Mouse (Mus musculus): ENCODE data around the gene Snx25. TPM values are rescaled to one million over a fixed set of nuclear protein-coding genes. Genes with fewer than 3 reads are reported as not detected.
"Not testable (repeated sequence)": the region's sequence is repeated elsewhere in the genome, so short reads cannot be mapped to it uniquely, and the experiment has no call there.

Snx25 gene
- polyA plus RNA-seq, 1 experiment from 2014 or later = 4.5 TPM

GRCm38 (mm10) chr8:46149306-46149705, 2.7 kb downstream of the Snx25 start:
- Histone ChIP-seq H3K27me3 (ENCODE audit: low read depth, poor library complexity, severe bottlenecking) (peaks cover 34% of the 10 kb centered on the region), H3K27ac (replicated peaks) (no peak overlapping the region), H3K4me1 (peaks cover 21% of the 10 kb centered on the region), H3K36me3 (no peaks in the 10 kb centered on the region), H3K4me3 (no peak overlapping the region), H3K9me3 (replicated peaks) (no peaks in the 10 kb centered on the region)
- DNase-seq (ENCODE audit: low spot score) = no peak
- 90% methylated on average over 6 of the region's 6 CpGs for WGBS

GRCm38 (mm10) chr8:46146173-46146572, 5.8 kb downstream of the Snx25 start:
- WGBS = 58% methylated on average over 3 of the region's 3 CpGs
- Histone ChIP-seq H3K9me3 (replicated peaks) (no peaks in the 10 kb centered on the region), H3K27ac (replicated peaks) (no peak overlapping the region), H3K4me3 (no peak overlapping the region), H3K36me3 (no peaks in the 10 kb centered on the region), H3K4me1 (peaks cover 15% of the 10 kb centered on the region), H3K27me3 (ENCODE audit: low read depth, poor library complexity, severe bottlenecking) (peaks cover 15% of the 10 kb centered on the region)
- DNase-seq (ENCODE audit: low spot score) = no peak

GRCm38 (mm10) chr8:46143924-46144323, 8.0 kb downstream of the Snx25 start:
- Histone ChIP-seq H3K27ac (replicated peaks) (no peak overlapping the region), H3K9me3 (replicated peaks) (no peaks in the 10 kb centered on the region), H3K4me3 (no peak overlapping the region), H3K4me1 (peaks cover 9% of the 10 kb centered on the region; the same call in 1 of the 2 replicates), H3K36me3 (no peaks in the 10 kb centered on the region), H3K27me3 (ENCODE audit: low read depth, poor library complexity, severe bottlenecking) (no peaks in the 10 kb centered on the region)
- WGBS = 68% methylated on average over 1 of the region's 1 CpGs
- DNase-seq (ENCODE audit: low spot score) = no peak

GRCm38 (mm10) chr8:46143470-46143869, 8.5 kb downstream of the Snx25 start:
- DNase-seq (ENCODE audit: low spot score) = no peak
- Histone ChIP-seq H3K27ac (replicated peaks) (no peak overlapping the region), H3K9me3 (replicated peaks) (no peaks in the 10 kb centered on the region), H3K4me3 (no peak overlapping the region), H3K36me3 (no peaks in the 10 kb centered on the region), H3K27me3 (ENCODE audit: low read depth, poor library complexity, severe bottlenecking) (no peaks in the 10 kb centered on the region), H3K4me1 (peaks cover 9% of the 10 kb centered on the region; the same call in 1 of the 2 replicates)
- WGBS = 82% methylated on average over 5 of the region's 5 CpGs

- H3K36me3 ChIP-seq = no peaks in the 10 kb centered on the region
- WGBS = 91% methylated on average over 4 of the region's 4 CpGs
Observed at GRCm38 (mm10) chr8:46142498-46143081, 9.4 kb downstream of the Snx25 start.

GRCm38 (mm10) chr8:46141688-46142087, 10.3 kb downstream of the Snx25 start:
- Histone ChIP-seq H3K27me3 (ENCODE audit: low read depth, poor library complexity, severe bottlenecking) (no peaks in the 10 kb centered on the region), H3K27ac (replicated peaks) (no peak overlapping the region), H3K9me3 (replicated peaks) (no peaks in the 10 kb centered on the region), H3K36me3 (no peaks in the 10 kb centered on the region), H3K4me1 (peaks cover 9% of the 10 kb centered on the region; the same call in 1 of the 2 replicates), H3K4me3 (no peak overlapping the region)
- WGBS = 93% methylated on average over 3 of the region's 3 CpGs
- DNase-seq (ENCODE audit: low spot score) = no peak

More at GRCm38 (mm10) chr8:46142498-46143081, 9.4 kb downstream of the Snx25 start:
- Histone ChIP-seq H3K27ac (replicated peaks) (no peak overlapping the region), H3K27me3 (ENCODE audit: low read depth, poor library complexity, severe bottlenecking) (no peaks in the 10 kb centered on the region), H3K4me1 (peaks cover 9% of the 10 kb centered on the region; the same call in 1 of the 2 replicates), H3K9me3 (replicated peaks) (no peaks in the 10 kb centered on the region), H3K4me3 (no peak overlapping the region)
- DNase-seq (ENCODE audit: low spot score) = no peak

- WGBS = 88% methylated on average over 9 of the region's 9 CpGs
- Histone ChIP-seq H3K4me3 (no peak overlapping the region), H3K27ac (replicated peaks) (no peak overlapping the region), H3K36me3 (no peaks in the 10 kb centered on the region), H3K4me1 (peaks cover 9% of the 10 kb centered on the region; the same call in 1 of the 2 replicates), H3K9me3 (replicated peaks) (no peaks in the 10 kb centered on the region), H3K27me3 (ENCODE audit: low read depth, poor library complexity, severe bottlenecking) (no peaks in the 10 kb centered on the region)
- DNase-seq (ENCODE audit: low spot score) = no peak
Observed at GRCm38 (mm10) chr8:46140376-46141120, 11.4 kb downstream of the Snx25 start.

GRCm38 (mm10) chr8:46137843-46138596, 13.9 kb downstream of the Snx25 start:
- peaks cover 9% of the 10 kb centered on the region for H3K36me3 ChIP-seq
- no peak for DNase-seq (ENCODE audit: low spot score)
- H3K27me3 ChIP-seq (ENCODE audit: low read depth, poor library complexity, severe bottlenecking) = no peaks in the 10 kb centered on the region
- 91% methylated on average over 10 of the region's 10 CpGs for WGBS
- H3K4me1 ChIP-seq = no peaks in the 10 kb centered on the region
- peaks cover 9% of the 10 kb centered on the region; the same call in 1 of the 2 replicates for H3K9me3 ChIP-seq (replicated peaks)
- H3K27ac ChIP-seq (replicated peaks) = no peak overlapping the region
- H3K4me3 ChIP-seq = no peak overlapping the region

- peaks cover 9% of the 10 kb centered on the region; the same call in 1 of the 2 replicates for H3K9me3 ChIP-seq (replicated peaks)
- WGBS = 91% methylated on average over 1 of the region's 1 CpGs
- H3K27ac ChIP-seq (replicated peaks) = no peak overlapping the region
- no peak overlapping the region for H3K4me3 ChIP-seq
- no peak for DNase-seq (ENCODE audit: low spot score)
- H3K36me3 ChIP-seq = peaks cover 9% of the 10 kb centered on the region
- no peaks in the 10 kb centered on the region for H3K27me3 ChIP-seq (ENCODE audit: low read depth, poor library complexity, severe bottlenecking)
- no peaks in the 10 kb centered on the region for H3K4me1 ChIP-seq
Observed at GRCm38 (mm10) chr8:46137336-46137735, 14.6 kb downstream of the Snx25 start.

- not testable (repeated sequence) for H3K27me3 ChIP-seq (ENCODE audit: low read depth, poor library complexity, severe bottlenecking); DNase-seq (ENCODE audit: low spot score); H3K36me3 ChIP-seq; H3K27ac ChIP-seq (replicated peaks); H3K4me3 ChIP-seq; H3K4me1 ChIP-seq; H3K9me3 ChIP-seq (replicated peaks)
- WGBS = 88% methylated on average over 2 of the region's 2 CpGs
Observed at GRCm38 (mm10) chr8:46135546-46135945, 16.4 kb downstream of the Snx25 start.

- no peak overlapping the region for H3K27ac ChIP-seq (replicated peaks)
- H3K4me3 ChIP-seq = no peak overlapping the region
- peaks cover 9% of the 10 kb centered on the region for H3K36me3 ChIP-seq
- peaks cover 9% of the 10 kb centered on the region; the same call in 1 of the 2 replicates for H3K9me3 ChIP-seq (replicated peaks)
- DNase-seq (ENCODE audit: low spot score) = no peak
- WGBS = 88% methylated on average over 2 of the region's 2 CpGs
- no peaks in the 10 kb centered on the region for H3K4me1 ChIP-seq
- no peaks in the 10 kb centered on the region for H3K27me3 ChIP-seq (ENCODE audit: low read depth, poor library complexity, severe bottlenecking)
Observed at GRCm38 (mm10) chr8:46130426-46130825, 21.5 kb downstream of the Snx25 start.

GRCm38 (mm10) chr8:46122498-46122897, 29.5 kb downstream of the Snx25 start:
- WGBS = 98% methylated on average over 2 of the region's 2 CpGs
- Histone ChIP-seq H3K27me3 (ENCODE audit: low read depth, poor library complexity, severe bottlenecking) (no peaks in the 10 kb centered on the region), H3K4me3 (no peak overlapping the region), H3K9me3 (replicated peaks) (no peaks in the 10 kb centered on the region), H3K4me1 (no peaks in the 10 kb centered on the region), H3K27ac (replicated peaks) (no peak overlapping the region), H3K36me3 (0 out of 2 replicates have a peak, but pooled peaks cover 6% of the 10 kb centered on the region)
- no peak for DNase-seq (ENCODE audit: low spot score)

All from midbrain, embryonic 10.5 days (tissue).